Mouse (Mus musculus) stomach, postnatal 0 days (tissue): ENCODE data around the gene Psmd11.

Experiments
- CTCF ChIP-seq: IDR thresholded peaks from 2 replicates; pipeline ENCODE4 v1.5.1; 2016; ENCODE audit warnings: antibody characterized with exemption, low read depth, mild to moderate bottlenecking, moderate library complexity
- EP300 ChIP-seq: optimal IDR thresholded peaks from 2 replicates; pipeline ENCODE3; 2016; ENCODE audit warnings: antibody characterized with exemption

- TF ChIP-seq CTCF (no peak), EP300 (no peak)
These were observed 47.1 kb downstream of the Psmd11 start for GRCm38 (mm10) chr11:80475544-80475943.
